Mouse (Mus musculus): ENCODE data around the gene Palm3.
"Not testable (repeated sequence)": the region's sequence is repeated elsewhere in the genome, so short reads cannot be mapped to it uniquely, and the experiment has no call there.

Palm3 gene

DNA sequence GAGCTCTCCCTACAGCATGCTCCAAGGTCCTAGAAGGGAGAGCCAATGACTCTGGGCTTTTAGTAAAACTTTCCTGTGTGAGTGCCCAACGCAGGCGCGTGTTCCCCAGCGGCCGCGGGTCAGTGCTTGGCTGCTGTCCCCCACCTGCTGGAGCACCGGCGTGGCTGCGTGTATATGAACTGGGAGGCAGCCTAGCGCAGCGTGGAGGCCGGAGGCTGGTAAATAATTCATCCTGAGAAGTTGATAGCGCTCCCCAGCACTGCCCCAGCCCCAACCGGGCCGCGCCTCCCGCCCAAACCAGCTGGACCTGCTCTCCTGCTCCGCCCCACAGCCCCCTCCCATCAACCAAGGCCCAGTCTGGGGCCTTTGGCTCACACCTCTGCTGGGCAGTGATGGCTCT is at the start of gene Palm3:
TSS of gene Palm3 (plus strand) at position 376 of the 400 bp plus-strand sequence.
- no peak for DNase-seq (ENCODE audit: low spot score)

DNA sequence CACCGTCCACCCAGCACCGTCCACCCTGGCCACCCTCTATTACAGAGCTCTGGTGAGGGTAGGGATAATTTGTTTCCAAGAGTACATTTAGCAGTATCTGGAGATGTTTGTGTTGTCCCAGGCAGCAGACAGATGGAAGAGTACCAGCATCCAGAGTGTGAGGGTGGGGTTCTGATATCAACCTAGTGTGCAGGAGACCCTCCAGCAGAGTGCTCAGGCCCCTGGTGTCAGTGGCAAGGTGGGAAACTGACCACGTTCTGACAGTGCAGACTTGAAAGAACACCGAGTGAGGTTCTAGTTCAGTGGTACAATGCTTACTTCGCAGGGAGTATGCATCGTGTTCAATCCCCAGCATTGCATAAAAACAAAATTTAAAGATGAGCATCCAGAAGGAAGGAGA is 49.6 kb upstream of the Palm3 start:
- no peak for DNase-seq (ENCODE audit: low spot score)

- DNase-seq (ENCODE audit: low spot score) = peak; percentile 99
These were observed 48.8 kb upstream of the Palm3 start, which contains the start of gene Prkaca for GRCm38 (mm10) chr8:83972150-83973120. TSS of gene Prkaca (plus strand) at chr8:83972993.

- DNase-seq (ENCODE audit: low spot score) = no peak
These were observed 47.9 kb upstream of the Palm3 start for GRCm38 (mm10) chr8:83973161-83974031.

DNA sequence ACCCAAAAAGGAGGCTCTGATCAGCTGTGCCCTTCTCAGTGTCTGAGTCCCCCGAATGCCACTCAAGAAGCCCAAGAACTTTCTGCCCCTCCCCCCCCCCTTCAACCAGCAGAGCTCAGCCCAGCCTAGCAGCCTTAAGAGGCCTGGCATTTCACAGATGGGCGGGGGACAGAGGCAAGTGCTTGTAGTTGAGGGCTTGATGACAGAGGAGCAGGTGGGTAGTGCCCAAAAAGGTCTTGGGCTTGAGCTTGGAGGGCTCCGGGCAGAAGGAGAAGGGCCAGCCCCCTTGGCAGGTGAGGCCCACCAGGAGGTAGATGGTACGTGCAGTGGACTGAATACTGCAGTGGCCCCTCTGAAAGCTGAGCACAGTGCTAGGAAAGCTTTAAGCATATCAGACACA is 46.8 kb upstream of the Palm3 start:
- DNase-seq (ENCODE audit: low spot score) = no peak

- no peak for DNase-seq (ENCODE audit: low spot score)
These were observed 45.1 kb upstream of the Palm3 start for GRCm38 (mm10) chr8:83976101-83976630.

DNA sequence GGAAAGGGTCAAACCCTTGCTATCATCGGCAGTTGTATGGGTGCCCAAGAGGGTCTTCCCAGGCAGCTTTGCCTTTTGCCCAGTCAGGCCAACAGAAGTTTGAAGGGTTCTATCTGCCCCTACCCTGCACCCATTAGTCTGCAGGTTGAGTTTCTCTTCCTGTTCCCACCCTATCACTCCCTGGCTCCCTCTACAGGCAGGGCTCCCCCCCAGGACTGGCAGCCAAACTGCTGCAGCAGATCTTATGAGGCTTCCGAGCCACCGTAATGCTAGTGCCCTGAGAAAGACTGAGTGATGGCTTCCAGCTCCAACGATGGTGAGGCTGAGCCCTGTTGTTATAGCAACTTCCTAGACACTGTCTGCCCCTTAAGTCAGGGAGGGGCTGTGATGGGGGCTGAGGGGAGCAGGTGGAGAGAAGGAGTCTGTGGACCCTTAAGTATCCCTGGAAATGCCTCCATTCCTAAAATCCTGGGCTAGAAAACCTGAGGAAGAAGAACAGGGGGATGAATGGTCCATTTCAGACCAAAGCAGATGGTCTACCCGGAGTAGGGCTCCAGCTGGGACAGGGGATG is 44.4 kb upstream of the Palm3 start:
- no peak for DNase-seq (ENCODE audit: low spot score)

DNA sequence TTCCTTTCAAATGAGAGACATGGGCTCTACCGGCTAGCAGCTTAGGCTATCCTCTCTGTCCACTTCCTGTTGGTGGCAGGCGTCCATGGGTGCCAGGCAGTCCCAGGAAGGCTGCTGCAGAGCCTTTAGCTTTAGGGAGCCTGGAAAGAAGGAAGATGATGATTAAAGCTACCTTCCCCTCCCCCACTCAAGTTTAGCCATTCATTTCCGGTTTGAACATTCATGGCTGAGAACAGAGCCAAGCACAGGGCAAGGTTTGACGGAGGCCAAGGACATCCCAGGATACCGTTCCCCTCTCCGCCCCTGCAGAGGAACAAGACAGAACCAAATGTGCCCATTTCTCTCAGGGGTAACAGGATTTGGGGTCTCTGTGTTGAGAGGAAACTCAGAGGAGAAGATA is 43.6 kb upstream of the Palm3 start:
- DNase-seq (ENCODE audit: low spot score) = no peak

GRCm38 (mm10) chr8:83978200-83978599 is 43.1 kb upstream of the Palm3 start:
- no peak for DNase-seq (ENCODE audit: low spot score)

DNA sequence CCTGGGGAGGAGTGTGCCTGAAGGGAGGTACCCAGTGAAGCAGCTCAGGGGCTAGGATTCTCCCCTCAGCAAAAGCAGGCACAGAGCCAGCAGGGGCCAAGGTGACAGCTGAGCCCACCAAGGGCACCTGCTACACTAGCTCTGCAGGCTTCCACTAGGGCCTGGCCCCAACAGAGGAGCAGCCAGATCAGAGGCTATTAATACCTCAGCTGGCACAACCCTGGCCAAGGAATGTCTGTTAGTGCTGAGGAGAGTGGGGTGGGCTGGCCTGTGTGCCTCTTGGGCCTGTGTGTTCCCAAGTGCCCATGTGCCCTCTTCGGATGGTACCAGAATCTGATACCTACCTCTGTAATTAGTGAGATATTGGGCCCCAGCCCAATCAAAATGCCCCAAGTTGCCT is 41.0 kb upstream of the Palm3 start:
- DNase-seq (ENCODE audit: low spot score) = no peak

DNA sequence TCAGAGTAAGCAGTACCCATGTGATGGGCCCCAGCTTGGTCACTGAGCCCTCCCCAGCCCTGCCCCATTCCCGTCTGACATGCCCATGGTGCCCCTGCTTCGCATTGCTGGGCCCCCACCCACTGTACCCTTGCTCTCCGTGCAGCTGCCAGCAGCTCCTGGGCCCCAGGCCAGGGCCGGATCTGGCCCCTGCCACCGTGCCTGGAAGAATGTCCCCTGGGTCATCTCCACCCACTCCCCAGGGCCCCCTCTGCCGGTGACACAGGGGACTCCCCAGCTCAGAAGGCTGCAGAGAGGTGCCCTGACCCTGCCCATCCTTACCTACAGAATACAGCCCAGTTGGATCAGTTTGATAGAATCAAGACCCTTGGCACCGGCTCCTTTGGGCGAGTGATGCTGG is 40.4 kb upstream of the Palm3 start:
- no peak for DNase-seq (ENCODE audit: low spot score)

DNA sequence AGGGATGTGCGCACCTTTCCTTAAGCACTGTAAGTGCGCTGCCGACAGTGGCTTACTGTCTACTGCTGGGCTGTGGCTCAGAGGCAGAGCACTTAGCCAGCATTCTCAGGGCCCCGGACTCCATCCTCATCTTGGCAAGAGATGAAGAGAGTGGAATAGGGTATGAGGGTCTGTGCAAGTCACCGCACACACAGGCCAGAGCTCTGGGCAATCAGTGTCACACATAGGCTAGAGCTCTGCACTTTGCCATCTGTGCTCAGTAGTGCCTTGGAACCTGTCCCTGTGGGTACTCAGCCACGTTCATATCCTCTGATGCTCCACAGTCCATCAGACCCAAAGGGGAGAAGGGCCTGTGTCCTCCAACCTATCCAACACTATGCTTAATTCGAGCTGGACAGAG is 39.7 kb upstream of the Palm3 start:
- no peak for DNase-seq (ENCODE audit: low spot score)

DNA sequence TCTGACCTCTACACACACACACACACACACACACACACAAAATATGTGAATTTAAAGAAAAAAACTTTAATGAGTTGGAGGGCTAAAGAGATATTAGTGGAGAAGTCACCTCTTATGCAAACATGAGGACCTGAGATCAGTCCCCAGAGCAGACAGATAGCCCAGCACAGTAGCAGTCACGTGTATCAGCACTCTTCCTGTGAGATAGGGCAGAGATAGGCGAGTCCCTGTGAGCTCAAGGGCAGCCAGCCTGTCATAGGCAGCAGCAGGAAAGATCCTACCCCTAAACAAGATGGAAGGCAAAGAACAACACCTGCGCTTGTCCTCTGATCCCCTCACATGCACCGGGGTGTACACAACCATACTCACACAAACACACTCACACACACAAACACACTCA is 38.8 kb upstream of the Palm3 start:
- no peak for DNase-seq (ENCODE audit: low spot score)

GRCm38 (mm10) chr8:83983222-83983621 is 38.0 kb upstream of the Palm3 start:
- not testable (repeated sequence) for DNase-seq (ENCODE audit: low spot score)

- DNase-seq (ENCODE audit: low spot score) = no peak
These were observed 32.0 kb upstream of the Palm3 start for GRCm38 (mm10) chr8:83989243-83989642.

DNA sequence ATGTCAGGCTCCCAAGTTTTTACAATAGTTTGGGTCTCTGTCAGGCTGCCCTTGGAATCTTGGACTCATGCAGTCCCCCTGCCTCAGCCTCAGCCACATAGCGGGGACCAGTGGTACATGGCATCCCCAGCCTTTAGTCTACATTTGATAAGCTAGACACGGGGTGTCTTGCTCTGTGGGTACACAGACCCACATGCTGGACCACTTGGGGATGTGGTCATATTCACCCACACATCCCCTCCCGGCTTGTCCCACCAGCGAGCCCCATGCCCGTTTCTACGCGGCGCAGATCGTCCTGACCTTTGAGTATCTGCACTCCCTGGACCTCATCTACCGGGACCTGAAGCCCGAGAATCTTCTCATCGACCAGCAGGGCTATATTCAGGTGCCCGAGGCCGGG is 31.1 kb upstream of the Palm3 start:
- DNase-seq (ENCODE audit: low spot score) = no peak

DNA sequence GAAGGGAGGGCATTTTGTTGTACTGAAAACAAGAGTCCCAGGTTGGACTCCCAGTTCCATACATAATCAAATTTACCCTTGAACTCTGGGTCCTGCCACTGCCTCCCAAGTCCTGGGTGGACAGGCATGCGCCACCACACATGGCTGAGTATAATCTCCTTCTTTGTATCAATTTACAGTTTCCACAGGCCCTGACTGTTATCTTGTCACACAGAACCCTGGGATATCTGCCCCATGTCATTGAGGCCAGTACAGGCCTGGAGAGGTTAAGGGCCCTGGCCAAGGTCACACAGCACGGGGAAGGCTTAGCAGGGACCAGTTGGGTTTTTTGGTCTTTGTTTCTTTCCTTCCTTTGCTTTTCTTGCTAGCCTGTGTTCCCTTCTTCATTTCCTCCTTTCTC is 28.8 kb upstream of the Palm3 start:
- DNase-seq (ENCODE audit: low spot score) = no peak

DNA sequence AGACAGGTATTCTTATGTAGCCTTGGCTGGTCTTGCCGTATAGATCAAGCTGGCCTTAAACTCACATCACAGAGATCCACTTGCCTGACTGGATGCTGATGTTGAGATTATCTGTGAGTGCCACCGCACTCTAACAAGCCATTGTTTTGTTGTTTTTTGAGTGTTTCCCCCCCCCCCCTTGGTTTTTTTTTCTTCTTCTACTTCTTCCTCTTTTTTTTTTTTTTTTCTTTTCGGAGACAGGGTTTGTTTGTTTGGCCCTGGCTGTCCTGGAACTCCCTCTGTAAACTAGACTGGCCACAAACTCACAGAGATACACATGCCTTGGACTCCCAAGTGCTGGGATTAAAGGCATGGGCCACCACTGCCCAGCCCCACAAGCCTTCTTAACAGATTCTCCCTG is 27.2 kb upstream of the Palm3 start:
- DNase-seq (ENCODE audit: low spot score) = no peak

GRCm38 (mm10) chr8:83995973-83996372 is 25.3 kb upstream of the Palm3 start:
- DNase-seq (ENCODE audit: low spot score) = no peak

- peak; percentile 80 for DNase-seq (ENCODE audit: low spot score)
These were observed 24.4 kb upstream of the Palm3 start for GRCm38 (mm10) chr8:83996567-83997505.

DNA sequence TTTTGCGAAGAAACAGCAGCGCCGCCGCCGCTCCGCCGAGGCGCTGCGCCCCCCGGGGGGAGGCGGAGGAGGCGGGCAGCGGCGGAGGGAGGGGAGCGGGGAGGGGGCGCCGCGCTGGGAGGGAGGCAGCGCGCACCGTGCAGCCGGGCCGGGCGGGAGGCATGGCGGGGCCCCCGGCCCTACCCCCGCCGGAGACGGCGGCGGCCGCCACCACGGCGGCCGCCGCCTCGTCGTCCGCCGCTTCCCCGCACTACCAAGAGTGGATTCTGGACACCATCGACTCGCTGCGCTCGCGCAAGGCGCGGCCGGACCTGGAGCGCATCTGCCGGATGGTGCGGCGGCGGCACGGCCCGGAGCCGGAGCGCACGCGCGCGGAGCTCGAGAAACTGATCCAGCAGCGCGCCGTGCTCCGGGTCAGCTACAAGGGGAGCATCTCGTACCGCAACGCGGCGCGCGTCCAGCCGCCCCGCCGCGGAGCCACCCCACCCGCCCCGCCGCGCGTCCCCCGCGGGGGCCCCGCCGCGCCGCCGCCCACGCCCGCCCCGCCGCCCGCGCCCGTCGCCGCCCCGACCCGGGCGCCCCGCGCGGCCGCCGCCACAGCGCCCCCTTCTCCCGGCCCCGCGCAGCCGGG is 23.6 kb upstream of the Palm3 start, which contains the start of gene Samd1:
TSS of gene Samd1 (plus strand) at position 162 of the 631 bp plus-strand sequence.
- DNase-seq (ENCODE audit: low spot score) = no peak
